Mouse (Mus musculus): ENCODE measurements at regions not wholly inside any gene's neighbourhood (a gene's known extent, or its start where the extent isn't known, plus 50 kb on each side); places are given as distances from the start of the nearest gene placed in this dataset.

GRCm38 (mm10) chr12:107307094-107307740 is 181.2 kb upstream of the 3110018I06Rik start:
- Histone ChIP-seq H3K9me3 (ENCODE audit: control insufficient read depth, low read length) (no peaks in the 10 kb centered on the region), H3K9ac (ENCODE audit: low read length) (no peak overlapping the region), H3K36me3 (ENCODE audit: control insufficient read depth, insufficient read depth, low read length) (no peaks in the 10 kb centered on the region), H3K4me3 (ENCODE audit: control insufficient read depth in 1 of 2, insufficient read depth in 1 of 2, low read depth in 1 of 2, low read length in 2 of 2) (no peak overlapping the region), H3K4me1 (ENCODE audit: control insufficient read depth in 2 of 2, insufficient read depth in 2 of 2, low read length in 2 of 2) (0 out of 4 replicates have a peak, but pooled peaks cover 0 to 2% of the 10 kb centered on the region in 2 experiments), H3K27me3 (ENCODE audit: control insufficient read depth, insufficient read depth, low read length) (no peaks in the 10 kb centered on the region), H3K4me2 (ENCODE audit: low read length) (no peak overlapping the region), H3K27ac (replicated peaks in 1 of 2; ENCODE audit: control insufficient read depth in 1 of 2, insufficient read depth in 1 of 2, low read depth in 2 of 2, low read length in 2 of 2) (no peak overlapping the region)
- WGBS: 27% methylated on average over 15 of the region's 15 CpGs
- no peak for ATAC-seq (ENCODE audit: insufficient number of reproducible peaks, insufficient read depth, low FRiP score, low read depth)

- Histone ChIP-seq H3K4me1 (ENCODE audit: control insufficient read depth in 2 of 2, insufficient read depth in 2 of 2, low read length in 2 of 2) (no peaks in the 10 kb centered on the region), H3K9ac (ENCODE audit: low read length) (no peak overlapping the region), H3K27ac (replicated peaks in 1 of 2; ENCODE audit: control insufficient read depth in 1 of 2, insufficient read depth in 1 of 2, low read depth in 2 of 2, low read length in 2 of 2) (no peak overlapping the region), H3K4me2 (ENCODE audit: low read length) (no peak overlapping the region), H3K36me3 (ENCODE audit: control insufficient read depth, insufficient read depth, low read length) (no peaks in the 10 kb centered on the region), H3K9me3 (ENCODE audit: control insufficient read depth, low read length) (no peaks in the 10 kb centered on the region), H3K4me3 (ENCODE audit: control insufficient read depth in 1 of 2, insufficient read depth in 1 of 2, low read depth in 1 of 2, low read length in 2 of 2) (no peak overlapping the region), H3K27me3 (ENCODE audit: control insufficient read depth, insufficient read depth, low read length) (no peaks in the 10 kb centered on the region)
- no peak for ATAC-seq (ENCODE audit: insufficient number of reproducible peaks, insufficient read depth, low FRiP score, low read depth)
- WGBS: 95% methylated on average over 4 of the region's 4 CpGs
These were observed 173.0 kb upstream of the 3110018I06Rik start for GRCm38 (mm10) chr12:107315446-107315845.

- 81% methylated on average over 7 of the region's 7 CpGs for WGBS
- no peak for ATAC-seq (ENCODE audit: insufficient number of reproducible peaks, insufficient read depth, low FRiP score, low read depth)
- H3K36me3 ChIP-seq (ENCODE audit: control insufficient read depth, insufficient read depth, low read length): no peaks in the 10 kb centered on the region
These were observed 165.6 kb upstream of the 3110018I06Rik start for GRCm38 (mm10) chr12:107322861-107323260.

GRCm38 (mm10) chr12:107326101-107326500 is 162.3 kb upstream of the 3110018I06Rik start:
- Histone ChIP-seq H3K9ac (ENCODE audit: low read length) (no peak overlapping the region), H3K27ac (replicated peaks in 1 of 2; ENCODE audit: control insufficient read depth in 1 of 2, insufficient read depth in 1 of 2, low read depth in 2 of 2, low read length in 2 of 2) (no peak overlapping the region), H3K4me3 (ENCODE audit: control insufficient read depth in 1 of 2, insufficient read depth in 1 of 2, low read depth in 1 of 2, low read length in 2 of 2) (no peak overlapping the region), H3K9me3 (ENCODE audit: control insufficient read depth, low read length) (no peaks in the 10 kb centered on the region), H3K27me3 (ENCODE audit: control insufficient read depth, insufficient read depth, low read length) (no peaks in the 10 kb centered on the region), H3K4me2 (ENCODE audit: low read length) (no peak overlapping the region), H3K4me1 (ENCODE audit: control insufficient read depth in 2 of 2, insufficient read depth in 2 of 2, low read length in 2 of 2) (peaks cover 0 to 2% of the 10 kb centered on the region in 2 experiments; a peak in 1 of 4 replicates), H3K36me3 (ENCODE audit: control insufficient read depth, insufficient read depth, low read length) (no peaks in the 10 kb centered on the region)
- no peak for ATAC-seq (ENCODE audit: insufficient number of reproducible peaks, insufficient read depth, low FRiP score, low read depth)
- 93% methylated on average over 10 of the region's 10 CpGs for WGBS

More at GRCm38 (mm10) chr12:107322861-107323260, 165.6 kb upstream of the 3110018I06Rik start:
- Histone ChIP-seq H3K9me3 (ENCODE audit: control insufficient read depth, low read length) (no peaks in the 10 kb centered on the region), H3K4me2 (ENCODE audit: low read length) (no peak overlapping the region), H3K4me3 (ENCODE audit: control insufficient read depth in 1 of 2, insufficient read depth in 1 of 2, low read depth in 1 of 2, low read length in 2 of 2) (no peak overlapping the region), H3K4me1 (ENCODE audit: control insufficient read depth in 2 of 2, insufficient read depth in 2 of 2, low read length in 2 of 2) (no peaks in the 10 kb centered on the region), H3K27ac (replicated peaks in 1 of 2; ENCODE audit: control insufficient read depth in 1 of 2, insufficient read depth in 1 of 2, low read depth in 2 of 2, low read length in 2 of 2) (no peak overlapping the region), H3K9ac (ENCODE audit: low read length) (no peak overlapping the region), H3K27me3 (ENCODE audit: control insufficient read depth, insufficient read depth, low read length) (no peaks in the 10 kb centered on the region)

- no peak for ATAC-seq (ENCODE audit: insufficient number of reproducible peaks, insufficient read depth, low FRiP score, low read depth)
- no peaks in the 10 kb centered on the region for H3K9me3 ChIP-seq (ENCODE audit: control insufficient read depth, low read length)
- no peak overlapping the region for H3K27ac ChIP-seq (replicated peaks in 1 of 2; ENCODE audit: control insufficient read depth in 1 of 2, insufficient read depth in 1 of 2, low read depth in 2 of 2, low read length in 2 of 2)
- no peak overlapping the region for H3K9ac ChIP-seq (ENCODE audit: low read length)
- no peak overlapping the region for H3K4me2 ChIP-seq (ENCODE audit: low read length)
- WGBS: 82% methylated on average over 9 of the region's 9 CpGs
- H3K27me3 ChIP-seq (ENCODE audit: control insufficient read depth, insufficient read depth, low read length): no peaks in the 10 kb centered on the region
- H3K4me1 ChIP-seq (ENCODE audit: control insufficient read depth in 2 of 2, insufficient read depth in 2 of 2, low read length in 2 of 2): peaks cover 0 to 2% of the 10 kb centered on the region in 2 experiments; a peak in 1 of 4 replicates
- no peaks in the 10 kb centered on the region for H3K36me3 ChIP-seq (ENCODE audit: control insufficient read depth, insufficient read depth, low read length)
- no peak overlapping the region for H3K4me3 ChIP-seq (ENCODE audit: control insufficient read depth in 1 of 2, insufficient read depth in 1 of 2, low read depth in 1 of 2, low read length in 2 of 2)
These were observed 161.2 kb upstream of the 3110018I06Rik start for GRCm38 (mm10) chr12:107327107-107327770.

GRCm38 (mm10) chr12:107328986-107329385 is 159.4 kb upstream of the 3110018I06Rik start:
- Histone ChIP-seq H3K4me3 (ENCODE audit: control insufficient read depth in 1 of 2, insufficient read depth in 1 of 2, low read depth in 1 of 2, low read length in 2 of 2) (no peak overlapping the region), H3K27ac (replicated peaks in 1 of 2; ENCODE audit: control insufficient read depth in 1 of 2, insufficient read depth in 1 of 2, low read depth in 2 of 2, low read length in 2 of 2) (no peak overlapping the region), H3K9me3 (ENCODE audit: control insufficient read depth, low read length) (no peaks in the 10 kb centered on the region), H3K9ac (ENCODE audit: low read length) (no peak overlapping the region), H3K27me3 (ENCODE audit: control insufficient read depth, insufficient read depth, low read length) (no peaks in the 10 kb centered on the region), H3K4me1 (ENCODE audit: control insufficient read depth in 2 of 2, insufficient read depth in 2 of 2, low read length in 2 of 2) (peaks cover 0 to 2% of the 10 kb centered on the region in 2 experiments; a peak in 1 of 4 replicates), H3K4me2 (ENCODE audit: low read length) (no peak overlapping the region), H3K36me3 (ENCODE audit: control insufficient read depth, insufficient read depth, low read length) (no peaks in the 10 kb centered on the region)
- WGBS: 33% methylated on average over 9 of the region's 9 CpGs
- no peak for ATAC-seq (ENCODE audit: insufficient number of reproducible peaks, insufficient read depth, low FRiP score, low read depth)

GRCm38 (mm10) chr12:107334366-107334765 is 154.1 kb upstream of the 3110018I06Rik start:
- H3K27ac ChIP-seq (replicated peaks in 1 of 2; ENCODE audit: control insufficient read depth in 1 of 2, insufficient read depth in 1 of 2, low read depth in 2 of 2, low read length in 2 of 2): no peak overlapping the region
- H3K27me3 ChIP-seq (ENCODE audit: control insufficient read depth, insufficient read depth, low read length): no peaks in the 10 kb centered on the region

More at GRCm38 (mm10) chr12:107334366-107334765, 154.1 kb upstream of the 3110018I06Rik start:
- Histone ChIP-seq H3K36me3 (ENCODE audit: control insufficient read depth, insufficient read depth, low read length) (no peaks in the 10 kb centered on the region), H3K4me3 (ENCODE audit: control insufficient read depth in 1 of 2, insufficient read depth in 1 of 2, low read depth in 1 of 2, low read length in 2 of 2) (no peak overlapping the region), H3K4me1 (ENCODE audit: control insufficient read depth in 2 of 2, insufficient read depth in 2 of 2, low read length in 2 of 2) (no peaks in the 10 kb centered on the region), H3K4me2 (ENCODE audit: low read length) (no peak overlapping the region), H3K9me3 (ENCODE audit: control insufficient read depth, low read length) (no peaks in the 10 kb centered on the region), H3K9ac (ENCODE audit: low read length) (no peak overlapping the region)
- no peak for ATAC-seq (ENCODE audit: insufficient number of reproducible peaks, insufficient read depth, low FRiP score, low read depth)
- WGBS: 68% methylated on average over 8 of the region's 8 CpGs
